Mouse (Mus musculus) bone marrow macrophage, adult 2 months (primary cell): ENCODE results near the gene C1qtnf1. TPM values are rescaled to one million over a fixed set of nuclear protein-coding genes. Genes with fewer than 3 reads are reported as not detected.
"Not testable (repeated sequence)": the region's sequence is repeated elsewhere in the genome, so short reads cannot be mapped to it uniquely, and the experiment has no call there.

Experiments used
- H3K27ac ChIP-seq: 2 replicates; pipeline ENCODE4 v1.5.1; 2012; ENCODE audit warnings: low read depth, low read length; ENCODE audit not compliant: insufficient read depth
- H3K4me1 ChIP-seq: 2 replicates; pipeline ENCODE4 v1.6.1; 2012; ENCODE audit warnings: low read length; ENCODE audit not compliant: control insufficient read depth, insufficient read depth
- H3K4me3 ChIP-seq: 2 replicates; pipeline ENCODE4 v1.5.1; 2012; ENCODE audit warnings: mild to moderate bottlenecking, low read length, moderate library complexity; ENCODE audit not compliant: insufficient read depth
- CTCF ChIP-seq: IDR thresholded peaks from 2 replicates; pipeline ENCODE4 v1.5.1; 2012; ENCODE audit warnings: low read depth, mild to moderate bottlenecking, low read length, moderate library complexity
- POLR2A ChIP-seq: IDR thresholded peaks from 2 replicates; pipeline ENCODE4 v1.6.1; 2012; ENCODE audit warnings: mild to moderate bottlenecking, low read depth, low read length, borderline replicate concordance
- polyA plus RNA-seq: library from polyadenylated mRNA; stranded (reverse); fragments of >200 nt; gene quantifications from 2 replicates; pipeline ENCODE4 v1.2.4, GENCODE M21; 2012; ENCODE audit not compliant: missing spikeins, insufficient read depth, insufficient read length

C1qtnf1 gene
- polyA plus RNA-seq = not detected in 2 replicates

GRCm38 (mm10) chr11:118427986-118428385 lies at the start of gene C1qtnf1:
TSS of gene C1qtnf1 (plus strand) at chr11:118428203.
- H3K4me1 ChIP-seq = peaks cover 4% of the 10 kb centered on the region; the same call in 1 of the 2 replicates
- H3K27ac ChIP-seq = no peak within 1 kb of the TSS
- H3K4me3 ChIP-seq = no peak within 1 kb of the TSS
- TF ChIP-seq CTCF (no peak), POLR2A (no peak)

- Histone ChIP-seq H3K4me3 (no peak overlapping the region), H3K27ac (no peak overlapping the region), H3K4me1 (peaks cover 16% of the 10 kb centered on the region)
- TF ChIP-seq POLR2A = no peak
- no peak for TF ChIP-seq CTCF
Measured at GRCm38 (mm10) chr11:118378656-118379055, 49.3 kb upstream of the C1qtnf1 start.

- Histone ChIP-seq H3K4me1 (peaks cover 9% of the 10 kb centered on the region), H3K27ac (peak overlapping the region; percentile 35), H3K4me3 (no peak overlapping the region)
- TF ChIP-seq POLR2A (no peak), CTCF (peak; percentile 48; the same call in 1 of the 2 replicates)
Measured at GRCm38 (mm10) chr11:118379251-118380009, 48.6 kb upstream of the C1qtnf1 start.

GRCm38 (mm10) chr11:118387816-118388215 lies 40.2 kb upstream of the C1qtnf1 start:
- H3K4me3 ChIP-seq, H3K27ac ChIP-seq, H3K4me1 ChIP-seq: not testable (repeated sequence)

GRCm38 (mm10) chr11:118393991-118394390 lies 34.0 kb upstream of the C1qtnf1 start:
- H3K4me3 ChIP-seq = no peak overlapping the region
- no peak for TF ChIP-seq CTCF
- TF ChIP-seq POLR2A = no peak
- no peak overlapping the region for H3K27ac ChIP-seq
- no peaks in the 10 kb centered on the region for H3K4me1 ChIP-seq

- TF ChIP-seq POLR2A (no peak), CTCF (no peak)
- Histone ChIP-seq H3K4me1 (peaks cover under 1% of the 10 kb centered on the region; the same call in 1 of the 2 replicates), H3K4me3 (no peak overlapping the region), H3K27ac (no peak overlapping the region)
Measured at GRCm38 (mm10) chr11:118394538-118394937, 33.5 kb upstream of the C1qtnf1 start.

- Histone ChIP-seq H3K4me3 (no peak overlapping the region), H3K27ac (no peak overlapping the region), H3K4me1 (peaks cover 17% of the 10 kb centered on the region)
- TF ChIP-seq POLR2A (no peak), CTCF (no peak)
Measured at GRCm38 (mm10) chr11:118397806-118398530, 30.0 kb upstream of the C1qtnf1 start.

- TF ChIP-seq POLR2A (no peak), CTCF (no peak)
- Histone ChIP-seq H3K4me1 (peaks cover 34% of the 10 kb centered on the region), H3K27ac (no peak overlapping the region), H3K4me3 (peak overlapping the region; percentile 80)
Measured at GRCm38 (mm10) chr11:118399891-118400565, 28.0 kb upstream of the C1qtnf1 start.

- Histone ChIP-seq H3K4me1 (peaks cover 38% of the 10 kb centered on the region), H3K4me3 (peak overlapping the region; percentile 80), H3K27ac (peak overlapping the region; percentile 87)
- no peak for TF ChIP-seq CTCF
- no peak for TF ChIP-seq POLR2A
Measured at GRCm38 (mm10) chr11:118400566-118400936, 27.5 kb upstream of the C1qtnf1 start.
